Mouse (Mus musculus): ENCODE measurements at regions not wholly inside any gene's neighbourhood (a gene's known extent, or its start where the extent isn't known, plus 50 kb on each side); places are given as distances from the start of the nearest gene placed in this dataset.

DNA sequence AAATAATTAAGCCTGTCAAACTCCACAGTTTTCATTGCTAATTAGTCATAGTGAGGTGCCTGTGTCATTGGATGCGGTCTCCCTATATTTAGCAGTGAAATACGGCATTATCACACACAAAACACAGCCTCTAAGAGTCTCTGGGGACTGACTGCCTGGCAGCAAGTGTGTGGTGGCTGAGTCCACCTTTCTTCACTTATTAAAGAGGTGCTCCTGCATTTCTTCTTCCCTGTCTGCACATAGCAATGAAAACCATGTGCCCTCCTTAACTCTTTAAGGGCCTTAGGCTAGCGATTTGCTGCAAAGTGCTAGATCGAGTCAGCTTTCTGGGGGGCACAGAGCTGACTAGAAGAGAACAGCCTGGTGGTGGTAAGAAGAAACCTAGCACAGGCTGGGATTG lies 799.8 kb downstream of the Kcna4 start:
- TF ChIP-seq POLR2A (IDR thresholded peaks at IDR 0.05; ENCODE audit: low read depth, low read length): no peak
- no peak for TF ChIP-seq CTCF (conservative IDR thresholded peaks at IDR 0.05; ENCODE audit: insufficient read depth, insufficient read length, low read depth, low read length)

Measured in kidney, adult 2 months (tissue).